Mouse (Mus musculus) G1E (cell line): ENCODE results near the gene Btnl2.

Source experiments
- CTCF ChIP-seq: IDR thresholded peaks from 2 replicates; pipeline ENCODE4 v1.5.1; 2012; ENCODE audit warnings: low read depth, low read length, inconsistent platforms, mixed read lengths
- GATA1 ChIP-seq: IDR thresholded peaks from 2 replicates; pipeline ENCODE4 v1.6.1; 2012; ENCODE audit warnings: borderline replicate concordance, low read length, inconsistent platforms, mixed read lengths
- TAL1 ChIP-seq: conservative IDR thresholded peaks from 2 replicates; pipeline ENCODE4 v1.6.1; 2012; ENCODE audit warnings: low read depth, low read length, inconsistent platforms, mixed read lengths

GRCm38 (mm10) chr17:34309683-34310385, 44.8 kb upstream of the Btnl2 start:
- TF ChIP-seq CTCF, result no peak
- TF ChIP-seq TAL1, result no peak
- TF ChIP-seq GATA1, result no peak
